Comparison of ENCODE assay signal across 11 mouse cellular contexts in genomic region chr14:31324851-31325250, GRCm38 (mm10). TPM values are rescaled to one million over a fixed set of nuclear protein-coding genes. Genes with fewer than 3 reads are reported as not detected.
DNase-seq lines count a peak whose midpoint lies in the region; ATAC-seq and TF ChIP-seq lines count a peak whose summit lies in the region.
"Had no signal": no experiment of that assay in that cellular context is flagged by ENCODE, and none has a peak within 500 bp of the region (broad histone marks: within the 10 kb centered on the region; RNA-seq: fewer than 3 reads in every experiment).

No protein-coding gene starts in this region.

- peaks cover 22% of the 10 kb centered on the region for H3K27me3 ChIP-seq in heart, embryonic 10.5 days (ENCODE audit: insufficient read depth, poor library complexity, severe bottlenecking)
- no peaks in the 10 kb centered on the region; the same call in 1 of the 2 replicates for H3K27me3 ChIP-seq in liver, embryonic 11.5 days (replicated peaks; ENCODE audit: control insufficient read depth, insufficient read depth, low read length)
- no peaks in the 10 kb centered on the region for H3K27me3 ChIP-seq in midbrain, postnatal 0 days (ENCODE audit: insufficient read depth, low read length)
- H3K27me3 ChIP-seq: stomach, embryonic 15.5 days had no signal

- no peak overlapping the region for H3K4me3 ChIP-seq in heart, embryonic 10.5 days
- H3K4me3 ChIP-seq in liver, embryonic 11.5 days (ENCODE audit: low read depth, low read length), result peak overlapping the region; percentile 45
- H3K4me3 ChIP-seq in midbrain, postnatal 0 days (ENCODE audit: low read depth, low read length), result no peak overlapping the region
- H3K4me3 ChIP-seq: midbrain, embryonic 12.5 days had no signal

- TF ChIP-seq CTCF in midbrain, postnatal 0 days (IDR thresholded peaks at IDR 0.05), result no peak

- H3K36me3 ChIP-seq in heart, embryonic 10.5 days, result no peaks in the 10 kb centered on the region
- no peaks in the 10 kb centered on the region for H3K36me3 ChIP-seq in liver, embryonic 11.5 days (ENCODE audit: control insufficient read depth, insufficient read depth, low read length)
- H3K36me3 ChIP-seq in midbrain, postnatal 0 days (ENCODE audit: insufficient read depth, low read length), result no peaks in the 10 kb centered on the region
- H3K36me3 ChIP-seq: midbrain, embryonic 12.5 days; stomach, embryonic 15.5 days had no signal

- peaks cover 11% of the 10 kb centered on the region for H3K4me1 ChIP-seq in heart, embryonic 10.5 days
- H3K4me1 ChIP-seq in liver, embryonic 11.5 days (replicated peaks; ENCODE audit: control insufficient read depth, insufficient read depth, low read length), result peaks cover 9% of the 10 kb centered on the region
- no peaks in the 10 kb centered on the region for H3K4me1 ChIP-seq in midbrain, postnatal 0 days (ENCODE audit: insufficient read depth, low read length)
- H3K4me1 ChIP-seq: stomach, embryonic 15.5 days had no signal

- peak; percentile 56; the same call in 1 of the 2 replicates for ATAC-seq in liver, embryonic 11.5 days (replicated peaks; ENCODE audit: low FRiP score)
- no peak for ATAC-seq in midbrain, postnatal 0 days (ENCODE audit: low FRiP score)

- H3K9ac ChIP-seq in liver, embryonic 11.5 days (ENCODE audit: low read depth, low read length), result peak overlapping the region; percentile 64
- no peak overlapping the region for H3K9ac ChIP-seq in midbrain, postnatal 0 days (replicated peaks; ENCODE audit: low read length, poor library complexity, severe bottlenecking)
- H3K9ac ChIP-seq: midbrain, embryonic 12.5 days; stomach, embryonic 15.5 days had no signal

- 53% methylated on average over 10 of the region's 10 CpGs for WGBS in heart, embryonic 10.5 days
- 55% methylated on average over 10 of the region's 10 CpGs for WGBS in liver, embryonic 11.5 days
- WGBS in midbrain, postnatal 0 days, result 76% methylated on average over 10 of the region's 10 CpGs

- peak; percentile 73 for DNase-seq in heart, embryonic 10.5 days (ENCODE audit: low spot score)
- no peak for DNase-seq in heart, adult 8-10 months (ENCODE audit: low spot score)
- DNase-seq in 416B (ENCODE audit: low read depth), result peak; percentile 81
- peak; percentile 73 for DNase-seq in MEL-GATA-1-ER (ENCODE audit: extremely low read depth, low read depth)
- DNase-seq in liver, embryonic 11.5 days (ENCODE audit: low spot score), result peak; percentile 38
- no peak for DNase-seq in urinary bladder, postnatal 14 days (ENCODE audit: low spot score)
- DNase-seq in right cerebral cortex, postnatal 36 days (ENCODE audit: low spot score in 2 of 2), result no peak
- no peak for DNase-seq in midbrain, postnatal 0 days (ENCODE audit: low spot score)
- DNase-seq: cerebellum, adult 2 months had no signal

- no peak overlapping the region for H3K27ac ChIP-seq in heart, embryonic 10.5 days
- peak overlapping the region; percentile 51; the same call in 1 of the 2 replicates for H3K27ac ChIP-seq in liver, embryonic 11.5 days (ENCODE audit: low read depth, low read length)
- H3K27ac ChIP-seq in midbrain, postnatal 0 days (ENCODE audit: low read depth, low read length), result no peak overlapping the region
- H3K27ac ChIP-seq: midbrain, embryonic 12.5 days; stomach, embryonic 15.5 days had no signal

- H3K9me3 ChIP-seq in heart, embryonic 10.5 days, result no peaks in the 10 kb centered on the region
- H3K9me3 ChIP-seq in liver, embryonic 11.5 days (ENCODE audit: control insufficient read depth, low read length), result no peaks in the 10 kb centered on the region
- H3K9me3 ChIP-seq in midbrain, postnatal 0 days (ENCODE audit: low read length), result no peaks in the 10 kb centered on the region
- H3K9me3 ChIP-seq: midbrain, embryonic 12.5 days; stomach, embryonic 15.5 days had no signal

- H3K4me2 ChIP-seq in liver, embryonic 11.5 days, result peak overlapping the region; percentile 66
- H3K4me2 ChIP-seq in midbrain, postnatal 0 days (ENCODE audit: low read depth, low read length, poor library complexity, severe bottlenecking), result no peak overlapping the region

RNA-seq across cellular contexts. Expression of gene Dnah1, which starts 1.2 kb away (rescaled TPM):
- polyA plus RNA-seq in heart, embryonic 10.5 days (2016; fragmentation: Nextera tagmentation; extraction: Ambion mirVana), result 1.6 and 2.8 TPM in 2 replicates
- under 1 TPM in 2 of 4 experiments, not detected in 2; 0.03 to 0.06 TPM for total RNA-seq in heart, adult 8-10 months (2022)
- polyA plus RNA-seq in liver, embryonic 11.5 days (2014; fragmentation: Nextera tagmentation; extraction: Ambion mirVana), result 1.7 and 1.9 TPM in 2 replicates
- total RNA-seq in midbrain, postnatal 0 days (2014; rRNA removed), result 4.2 and 7.8 TPM in 2 replicates
- polyA plus RNA-seq in midbrain, postnatal 0 days (2015; fragmentation: Nextera tagmentation; extraction: Ambion mirVana), result 3.1 and 3.4 TPM in 2 replicates

RNA-seq across cellular contexts. Expression of gene Capn7, which starts 11.6 kb away (rescaled TPM):
- 37.1 and 40.8 TPM in 2 replicates for polyA plus RNA-seq in heart, embryonic 10.5 days (2016; fragmentation: Nextera tagmentation; extraction: Ambion mirVana)
- 10 to 100 TPM; 31.5 to 35.4 (median 32.6) TPM for total RNA-seq in heart, adult 8-10 months (2022)
- polyA plus RNA-seq in liver, embryonic 11.5 days (2014; fragmentation: Nextera tagmentation; extraction: Ambion mirVana), result 34.4 and 39.0 TPM in 2 replicates
- 73.7 and 84.3 TPM in 2 replicates for total RNA-seq in midbrain, postnatal 0 days (2014; rRNA removed)
- polyA plus RNA-seq in midbrain, postnatal 0 days (2015; fragmentation: Nextera tagmentation; extraction: Ambion mirVana), result 55.9 and 56.8 TPM in 2 replicates

Comparison
In these comparisons a context has a peak if more than half of its experiments do, and no peak if none do; other contexts are left out.
1. DNase-seq: peak in heart, embryonic 10.5 days (single experiment), 416B (single experiment), MEL-GATA-1-ER (single experiment) and liver, embryonic 11.5 days (single experiment); none in heart, adult 8-10 months (single experiment), urinary bladder, postnatal 14 days (single experiment), right cerebral cortex, postnatal 36 days (0 of 2) and midbrain, postnatal 0 days (single experiment).